Mouse (Mus musculus) stomach, postnatal 0 days (tissue): Measurements from ENCODE around the gene Etfb.

Experiments used
- CTCF ChIP-seq: IDR thresholded peaks from 2 replicates; pipeline ENCODE4 v1.5.1; 2016; ENCODE audit warnings: antibody characterized with exemption, low read depth, mild to moderate bottlenecking, moderate library complexity
- EP300 ChIP-seq: optimal IDR thresholded peaks from 2 replicates; pipeline ENCODE3; 2016; ENCODE audit warnings: antibody characterized with exemption

GRCm38 (mm10) chr7:43476376-43476775, 32.5 kb downstream of the Etfb start:
- TF ChIP-seq EP300 (no peak), CTCF (no peak)
